Mouse (Mus musculus) CH12.LX (cell line): ENCODE results near the gene Cers6. TPM values are rescaled to one million over a fixed set of nuclear protein-coding genes. Genes with fewer than 3 reads are reported as not detected.

Experiments
- DNase-seq: peaks from one replicate; pipeline ENCODE4 v3.0.0-alpha.2; 2013; ENCODE audit errors: extremely low read depth
- H3K27ac ChIP-seq: 2 replicates; pipeline ENCODE4 v1.5.1; 2012; ENCODE audit warnings: low read depth, mild to moderate bottlenecking, control low read depth, moderate library complexity; ENCODE audit not compliant: insufficient read depth
- H3K27me3 ChIP-seq: replicated peaks from 2 replicates; pipeline ENCODE3; 2012; ENCODE audit warnings: inconsistent platforms
- H3K36me3 ChIP-seq, 2 experiments: replicated peaks in 1 of 2; 2 replicates each; pipeline versions ENCODE3 to v1.6.1; 2012; ENCODE audit warnings: inconsistent platforms in 1 of 2, low read length in 1 of 2, mild to moderate bottlenecking in 1 of 2, mixed read lengths in 1 of 2, moderate library complexity in 1 of 2; ENCODE audit not compliant: control insufficient read depth in 1 of 2, insufficient read depth in 1 of 2
- H3K4me1 ChIP-seq, 2 experiments: 2 replicates each; pipeline ENCODE4 v1.6.1; 2012; ENCODE audit warnings: inconsistent platforms in 1 of 2, moderate library complexity in 1 of 2; ENCODE audit not compliant: insufficient read depth in 2 of 2, control insufficient read depth in 1 of 2
- H3K4me2 ChIP-seq: 2 replicates; pipeline ENCODE4 v1.6.1; 2012; ENCODE audit warnings: low read depth, mild to moderate bottlenecking, control low read depth; ENCODE audit not compliant: poor library complexity, insufficient read depth, severe bottlenecking
- H3K4me3 ChIP-seq, 3 experiments: fragments of 150-350 bp in 1 of 3; sonication (generic) in 1 of 3; replicated peaks in 1 of 3; 2 replicates each; pipeline versions ENCODE3 to v1.5.1; 2011 to 2012; ENCODE audit warnings: low read depth in 2 of 3, low read length in 2 of 3, mild to moderate bottlenecking in 2 of 3, moderate library complexity in 2 of 3, control low read depth in 1 of 3, improper control_type of control experiment in 1 of 3, inconsistent platforms in 1 of 3, mixed read lengths in 1 of 3; ENCODE audit not compliant: poor library complexity in 1 of 3
- H3K79me2 ChIP-seq: replicated peaks from 2 replicates; pipeline ENCODE4 v1.6.1; 2012; ENCODE audit warnings: mild to moderate bottlenecking, moderate library complexity; ENCODE audit not compliant: control insufficient read depth, poor library complexity, insufficient read depth, severe bottlenecking; ENCODE audit errors: extremely low read depth
- H3K9ac ChIP-seq: 2 replicates; pipeline ENCODE4 v1.6.1; 2012; ENCODE audit warnings: low read depth, mild to moderate bottlenecking, control low read depth, moderate library complexity; ENCODE audit not compliant: insufficient read depth
- H3K9me3 ChIP-seq: replicated peaks from 2 replicates; pipeline ENCODE3; 2012; ENCODE audit warnings: low read length, inconsistent platforms, mixed read lengths
- BHLHE40 ChIP-seq: IDR thresholded peaks from 2 replicates; pipeline ENCODE4 v1.6.1; 2011; ENCODE audit warnings: mild to moderate bottlenecking, low read depth, low read length, improper control_type of control experiment
- CTCF ChIP-seq, 2 experiments: IDR thresholded peaks in 1 of 2; conservative IDR thresholded peaks in 1 of 2; 2 replicates each; pipeline ENCODE4 v1.5.1; 2011 to 2012; ENCODE audit warnings: low read depth in 2 of 2, low read length in 2 of 2, improper control_type of control experiment in 1 of 2, inconsistent platforms in 1 of 2, mild to moderate bottlenecking in 1 of 2, moderate library complexity in 1 of 2
- ELF1 ChIP-seq: IDR thresholded peaks from 2 replicates; pipeline ENCODE4 v1.6.1; 2014; ENCODE audit warnings: low read depth, mild to moderate bottlenecking, inconsistent platforms, low read length, improper control_type of control experiment
- EP300 ChIP-seq: IDR thresholded peaks from 2 replicates; pipeline ENCODE4 v1.6.1; 2011; ENCODE audit warnings: low read length, improper control_type of control experiment
- ETS1 ChIP-seq: conservative IDR thresholded peaks from 2 replicates; pipeline ENCODE4 v1.6.1; 2012; ENCODE audit warnings: low read depth, mild to moderate bottlenecking, inconsistent platforms, low read length, improper control_type of control experiment, moderate library complexity
- GABPA ChIP-seq: IDR thresholded peaks from 2 replicates; pipeline ENCODE4 v1.6.1; 2012; ENCODE audit warnings: low read depth, low read length, improper control_type of control experiment, inconsistent platforms; ENCODE audit not compliant: insufficient replicate concordance
- IRF4 ChIP-seq: IDR thresholded peaks from 2 replicates; pipeline ENCODE4 v1.6.1; 2014; ENCODE audit warnings: low read depth, mild to moderate bottlenecking, inconsistent platforms, low read length, improper control_type of control experiment
- MAFK ChIP-seq: IDR thresholded peaks from 2 replicates; pipeline ENCODE4 v1.6.1; 2011; ENCODE audit warnings: low read length, improper control_type of control experiment; ENCODE audit not compliant: insufficient replicate concordance
- MAX ChIP-seq: IDR thresholded peaks from 2 replicates; pipeline ENCODE4 v1.6.1; 2011; ENCODE audit warnings: low read length, improper control_type of control experiment
- MAZ ChIP-seq: IDR thresholded peaks from 2 replicates; pipeline ENCODE4 v1.6.1; 2012; ENCODE audit warnings: low read depth, mild to moderate bottlenecking, inconsistent platforms, low read length, improper control_type of control experiment, moderate library complexity
- MEF2A ChIP-seq: IDR thresholded peaks from 2 replicates; pipeline ENCODE4 v1.6.1; 2014; ENCODE audit warnings: low read depth, mild to moderate bottlenecking, inconsistent platforms, low read length, improper control_type of control experiment, borderline replicate concordance
- MXI1 ChIP-seq: IDR thresholded peaks from 2 replicates; pipeline ENCODE4 v1.6.1; 2011; ENCODE audit warnings: mild to moderate bottlenecking, low read depth, low read length, improper control_type of control experiment
- MYC ChIP-seq: IDR thresholded peaks from 2 replicates; pipeline ENCODE4 v1.6.1; 2011; ENCODE audit warnings: low read depth, mild to moderate bottlenecking, improper control_type of control experiment, low read length
- NRF1 ChIP-seq: IDR thresholded peaks from 2 replicates; pipeline ENCODE4 v1.6.1; 2014; ENCODE audit warnings: low read depth, mild to moderate bottlenecking, inconsistent platforms, low read length, improper control_type of control experiment, moderate library complexity
- POLR2AphosphoS2 ChIP-seq: IDR thresholded peaks from 2 replicates; pipeline ENCODE4 v1.6.1; 2011; ENCODE audit warnings: low read depth, low read length, improper control_type of control experiment
- RCOR1 ChIP-seq: conservative IDR thresholded peaks from 2 replicates; pipeline ENCODE4 v1.6.1; 2012; ENCODE audit warnings: low read depth, mild to moderate bottlenecking, inconsistent platforms, low read length, improper control_type of control experiment
- SIN3A ChIP-seq: IDR thresholded peaks from 2 replicates; pipeline ENCODE4 v1.6.1; 2012; ENCODE audit warnings: low read length, improper control_type of control experiment, inconsistent platforms
- TBP ChIP-seq: conservative IDR thresholded peaks from 2 replicates; pipeline ENCODE4 v1.6.1; 2011; ENCODE audit warnings: low read depth, low read length, improper control_type of control experiment
- TCF12 ChIP-seq: IDR thresholded peaks from 2 replicates; pipeline ENCODE4 v1.6.1; 2014; ENCODE audit warnings: low read depth, mild to moderate bottlenecking, inconsistent platforms, low read length, improper control_type of control experiment
- UBTF ChIP-seq: IDR thresholded peaks from 2 replicates; pipeline ENCODE4 v1.6.1; 2012; ENCODE audit warnings: low read depth, mild to moderate bottlenecking, inconsistent platforms, low read length, improper control_type of control experiment, moderate library complexity
- USF1 ChIP-seq: IDR thresholded peaks from 2 replicates; pipeline ENCODE4 v1.6.1; 2014; ENCODE audit warnings: low read depth, mild to moderate bottlenecking, inconsistent platforms, low read length, improper control_type of control experiment
- USF2 ChIP-seq: conservative IDR thresholded peaks from 2 replicates; pipeline ENCODE4 v1.6.1; 2011; ENCODE audit warnings: low read depth, low read length, improper control_type of control experiment
- ZC3H11A ChIP-seq: IDR thresholded peaks from 2 replicates; pipeline ENCODE4 v1.6.1; 2012; ENCODE audit warnings: low read depth, mild to moderate bottlenecking, inconsistent platforms, low read length, improper control_type of control experiment
- ZMIZ1 ChIP-seq: IDR thresholded peaks from 2 replicates; pipeline ENCODE4 v1.6.1; 2012; ENCODE audit warnings: low read depth, mild to moderate bottlenecking, inconsistent platforms, low read length, improper control_type of control experiment
- ZNF384 ChIP-seq: IDR thresholded peaks from 2 replicates; pipeline ENCODE4 v1.6.1; 2012; ENCODE audit warnings: low read depth, low read length, improper control_type of control experiment, inconsistent platforms
- dilution Hi-C: fragments of 300-500 bp; cut with MboI; formaldehyde crosslinking; loops from 2 replicates; pipeline ENCODE4 v1.14.3; 2020; ENCODE audit warnings: low sequenced_read_pairs; ENCODE audit not compliant: extremely low pct_unique_long_range_greater_than_20kb, extremely low pct_ligation_motif_present
- in situ Hi-C: fragments of 300-500 bp; cut with MboI; formaldehyde crosslinking; loops from 3 replicates; pipeline ENCODE4 v1.14.3; 2019; ENCODE audit warnings: low sequenced_read_pairs, low pct_ligation_motif_present, low pct_unique_long_range_greater_than_20kb, mixed read lengths
- polyA plus RNA-seq: library from polyadenylated mRNA; unstranded; fragments of >175 nt; gene quantifications from 2 replicates; pipeline ENCODE4 v1.2.1, GENCODE M21; 2012; ENCODE audit warnings: low read depth; ENCODE audit not compliant: insufficient read length
- total RNA-seq, 2 experiments: library from RNA; depleted of rRNA; stranded (reverse); fragments of 300-350 nt in 1 of 2; fragments of >200 nt in 1 of 2; gene quantifications; 2 replicates each; pipeline ENCODE4 v1.2.3; 2012 to 2014

The Cers6 gene
- total and polyA plus RNA-seq, 3 experiments: not detected

GRCm38 (mm10) chr2:68960060-68960459 is 98.8 kb downstream of the Cers6 start:
- no peaks in the 10 kb centered on the region for H3K4me1 ChIP-seq
- H3K4me2 ChIP-seq: no peak overlapping the region
- H3K9ac ChIP-seq: no peak overlapping the region
- TF ChIP-seq POLR2AphosphoS2 (no peak), IRF4 (no peak), ELF1 (no peak), MXI1 (no peak), MYC (no peak), RCOR1 (no peak), TBP (no peak), BHLHE40 (no peak), SIN3A (no peak), ZMIZ1 (no peak), USF1 (no peak), MEF2A (no peak)
- no peak overlapping the region for H3K4me3 ChIP-seq
- no peaks in the 10 kb centered on the region for H3K79me2 ChIP-seq
- in situ Hi-C loops: no loop called here
- H3K27ac ChIP-seq: no peak overlapping the region
- dilution Hi-C loops: no loop called here
- DNase-seq: no peak
- H3K9me3 ChIP-seq: peaks cover 80% of the 10 kb centered on the region
- H3K36me3 ChIP-seq: no peaks in the 10 kb centered on the region
- H3K27me3 ChIP-seq: no peaks in the 10 kb centered on the region

- Histone ChIP-seq H3K27me3 (no peaks in the 10 kb centered on the region), H3K4me3 (no peak overlapping the region), H3K79me2 (no peaks in the 10 kb centered on the region), H3K4me1 (no peaks in the 10 kb centered on the region), H3K9ac (no peak overlapping the region), H3K27ac (no peak overlapping the region), H3K4me2 (no peak overlapping the region), H3K9me3 (peaks cover 80% of the 10 kb centered on the region), H3K36me3 (no peaks in the 10 kb centered on the region)
- dilution Hi-C loops (no loop called here), in situ Hi-C loops (no loop called here)
- no peak for DNase-seq
- TF ChIP-seq TBP: no peak
- no peak for TF ChIP-seq ZMIZ1
- no peak for TF ChIP-seq NRF1
- TF ChIP-seq EP300: no peak
- TF ChIP-seq ZC3H11A: no peak
- TF ChIP-seq RCOR1: no peak
Observed at GRCm38 (mm10) chr2:68960620-68961019, 99.4 kb downstream of the Cers6 start.

GRCm38 (mm10) chr2:68966360-68966759 is 105.1 kb downstream of the Cers6 start:
- Histone ChIP-seq H3K4me1 (no peaks in the 10 kb centered on the region), H3K27ac (no peak overlapping the region)
- dilution Hi-C loops: no loop called here

More at GRCm38 (mm10) chr2:68966360-68966759, 105.1 kb downstream of the Cers6 start:
- no peaks in the 10 kb centered on the region for H3K27me3 ChIP-seq
- no peak overlapping the region for H3K4me2 ChIP-seq
- peaks cover 59% of the 10 kb centered on the region for H3K9me3 ChIP-seq
- TF ChIP-seq GABPA: no peak
- no peak for TF ChIP-seq EP300
- no peak for TF ChIP-seq MAZ
- no peak for TF ChIP-seq UBTF
- no peak for TF ChIP-seq MAFK
- no peak for TF ChIP-seq SIN3A
- no peak for TF ChIP-seq ETS1
- no peak for TF ChIP-seq TCF12
- TF ChIP-seq ZNF384: no peak
- TF ChIP-seq MAX: no peak
- TF ChIP-seq ELF1: no peak
- no peak for TF ChIP-seq CTCF (conservative IDR thresholded peaks at IDR 0.05 in 1 of 2, IDR thresholded peaks at IDR 0.05 in 1 of 2; ENCODE audit: low read depth in 2 of 2, low read length in 2 of 2)
- TF ChIP-seq USF2: no peak
- DNase-seq: no peak
- H3K4me3 ChIP-seq: no peak overlapping the region
- no peaks in the 10 kb centered on the region for H3K36me3 ChIP-seq
- in situ Hi-C loops: no loop called here
- no peaks in the 10 kb centered on the region for H3K79me2 ChIP-seq
- no peak overlapping the region for H3K9ac ChIP-seq
